Mouse (Mus musculus) forebrain, embryonic 10.5 days (tissue): ENCODE data around the gene Unc5c. TPM values are rescaled to one million over a fixed set of nuclear protein-coding genes. Genes with fewer than 3 reads are reported as not detected.

Experiments used
- DNase-seq: peaks from one replicate; pipeline ENCODE4 v3.0.0-alpha.2; 2017; ENCODE audit warnings: low spot score; ENCODE audit errors: extremely low spot score
- H3K27ac ChIP-seq: fragments of 300-500 bp; sonication (generic); 2 replicates; pipeline ENCODE4 v1.5.1; 2016; ENCODE audit warnings: mild to moderate bottlenecking
- H3K27me3 ChIP-seq: fragments of 300-500 bp; sonication (generic); 2 replicates; pipeline ENCODE4 v1.6.1; 2016; ENCODE audit warnings: mild to moderate bottlenecking; ENCODE audit not compliant: poor library complexity, severe bottlenecking
- H3K36me3 ChIP-seq: fragments of 300-500 bp; sonication (generic); replicated peaks from 2 replicates; pipeline ENCODE4 v1.6.1; 2016; ENCODE audit warnings: mild to moderate bottlenecking, moderate library complexity
- H3K4me1 ChIP-seq: fragments of 300-500 bp; sonication (generic); 2 replicates; pipeline ENCODE4 v1.6.1; 2016
- H3K4me3 ChIP-seq: fragments of 300-500 bp; sonication (generic); 2 replicates; pipeline ENCODE4 v1.5.1; 2016; ENCODE audit warnings: mild to moderate bottlenecking, moderate library complexity
- H3K9me3 ChIP-seq: fragments of 300-500 bp; sonication (generic); 2 replicates; pipeline ENCODE4 v1.6.1; 2016; ENCODE audit warnings: mild to moderate bottlenecking, moderate library complexity
- WGBS: fragments of 180-500 bp; shearing (Covaris S2); methylation state at CpG from one replicate; pipeline ENCODE4 v1.1.7; 2016; 5-methylcytosine and 5-hydroxymethylcytosine counted together
- polyA plus RNA-seq: library from polyadenylated mRNA; unstranded; fragments of >200 nt; fragmentation: Nextera tagmentation; extraction: Ambion mirVana; gene quantifications from 2 replicates; pipeline ENCODE4 v1.2.1, GENCODE M21; 2016

The Unc5c gene
- polyA plus RNA-seq, 1 experiment from 2014 or later = 3.3 TPM

DNA sequence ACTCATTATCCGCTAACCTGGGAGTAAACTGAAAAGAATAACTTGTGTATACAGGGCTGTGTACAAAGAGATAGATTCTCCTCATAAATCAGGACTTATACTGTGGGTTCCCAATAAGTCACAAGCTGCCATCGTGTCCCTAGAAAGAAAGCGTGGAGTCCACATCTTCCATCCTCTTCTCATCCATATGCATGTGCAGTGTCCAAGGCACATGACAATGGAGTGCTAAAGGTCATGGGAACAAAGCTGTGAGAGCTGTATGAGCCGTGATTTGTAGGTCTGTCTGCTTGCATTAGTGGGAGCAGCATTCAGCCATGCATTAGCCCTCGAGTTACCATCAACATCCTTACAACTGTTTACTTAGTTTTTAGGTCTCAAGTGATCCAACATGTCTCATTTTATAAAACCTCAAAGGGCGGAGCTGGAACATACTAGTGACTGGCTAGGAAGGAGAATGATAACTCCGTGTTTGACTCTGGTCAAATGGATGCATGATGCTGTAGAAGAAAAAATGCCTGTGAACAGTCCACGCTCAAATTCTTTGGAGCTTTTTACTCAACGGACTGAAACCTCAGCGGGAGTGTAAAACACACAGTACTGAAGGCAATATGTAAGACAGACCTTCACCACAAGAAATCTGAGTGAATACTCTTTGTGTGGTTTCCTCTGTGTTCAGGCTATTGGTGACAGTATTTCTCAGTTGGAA is 407.5 kb downstream of the Unc5c start:
- no peak overlapping the region for H3K4me3 ChIP-seq
- no peak overlapping the region for H3K27ac ChIP-seq
- no peaks in the 10 kb centered on the region for H3K27me3 ChIP-seq
- DNase-seq = no peak
- 89% methylated on average over 10 of the region's 10 CpGs for WGBS
- peaks cover 23% of the 10 kb centered on the region for H3K36me3 ChIP-seq
- H3K4me1 ChIP-seq = peaks cover 5% of the 10 kb centered on the region; the same call in 1 of the 2 replicates
- no peaks in the 10 kb centered on the region for H3K9me3 ChIP-seq

DNA sequence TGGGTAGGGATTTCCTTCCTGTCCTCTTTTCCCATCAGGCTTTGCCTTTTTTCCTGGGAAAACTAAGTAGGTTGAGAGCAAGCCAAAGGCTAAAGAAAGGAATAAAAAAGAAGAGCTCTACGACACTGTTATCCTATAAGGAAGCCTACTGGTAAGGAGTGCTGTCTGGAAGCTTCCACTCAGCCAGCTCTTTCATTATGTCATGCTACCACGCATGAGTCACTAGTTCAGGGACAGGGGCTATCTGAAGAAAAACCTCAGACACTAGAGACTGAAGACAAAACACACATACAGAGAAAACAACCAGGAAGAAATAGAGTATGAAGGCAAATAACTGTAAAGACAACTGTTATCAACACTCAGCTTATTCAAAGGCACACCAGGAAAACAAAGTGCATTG is 417.5 kb downstream of the Unc5c start:
- 90% methylated on average over 2 of the region's 2 CpGs for WGBS
- DNase-seq = no peak
- no peaks in the 10 kb centered on the region for H3K27me3 ChIP-seq
- H3K4me3 ChIP-seq = no peak overlapping the region
- H3K4me1 ChIP-seq = peaks cover 10% of the 10 kb centered on the region
- no peaks in the 10 kb centered on the region for H3K9me3 ChIP-seq
- H3K27ac ChIP-seq = no peak overlapping the region
- peaks cover 12% of the 10 kb centered on the region for H3K36me3 ChIP-seq

DNA sequence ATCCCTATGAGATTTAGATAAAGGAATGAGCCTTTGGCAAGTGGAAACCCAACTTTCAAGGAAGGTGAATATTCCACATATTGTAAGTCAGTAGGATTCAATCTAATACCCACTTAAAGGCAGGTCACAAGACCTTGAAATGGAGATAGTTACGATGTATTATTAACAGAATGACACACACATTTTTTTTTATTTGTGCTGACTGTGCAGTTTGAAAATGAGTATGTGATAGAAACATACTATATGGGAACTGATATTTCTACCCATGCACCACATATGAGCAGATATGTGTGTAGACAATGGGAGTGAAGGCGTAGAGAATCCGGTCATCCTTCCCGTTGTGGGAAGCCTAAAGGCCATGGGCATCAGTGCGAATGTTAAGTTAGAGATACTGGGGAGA is 419.2 kb downstream of the Unc5c start:
- no peak overlapping the region for H3K4me3 ChIP-seq
- H3K27ac ChIP-seq = no peak overlapping the region
- H3K4me1 ChIP-seq = peaks cover 24% of the 10 kb centered on the region
- peaks cover 4% of the 10 kb centered on the region for H3K36me3 ChIP-seq
- no peaks in the 10 kb centered on the region for H3K9me3 ChIP-seq
- 93% methylated on average over 5 of the region's 5 CpGs for WGBS
- no peak for DNase-seq
- no peaks in the 10 kb centered on the region for H3K27me3 ChIP-seq
